Mouse (Mus musculus) stomach, postnatal 0 days (tissue): ENCODE results near the gene Fkbp8.

Source experiments
- CTCF ChIP-seq: IDR thresholded peaks from 2 replicates; pipeline ENCODE4 v1.5.1; 2016; ENCODE audit warnings: antibody characterized with exemption, low read depth, mild to moderate bottlenecking, moderate library complexity
- EP300 ChIP-seq: optimal IDR thresholded peaks from 2 replicates; pipeline ENCODE3; 2016; ENCODE audit warnings: antibody characterized with exemption

GRCm38 (mm10) chr8:70551558-70552161 lies 24.1 kb downstream of the Fkbp8 start:
- TF ChIP-seq EP300, result no peak
- TF ChIP-seq CTCF, result no peak
